Mouse (Mus musculus) left cerebral cortex, adult 9 months (tissue): ENCODE data around the gene Zfp113.
"Not testable (repeated sequence)": the region's sequence is repeated elsewhere in the genome, so short reads cannot be mapped to it uniquely, and the experiment has no call there.

Experiments
- DNase-seq, 2 experiments: peaks; one replicate each; pipeline ENCODE4 v3.0.0; 2022; ENCODE audit warnings: low spot score in 2 of 2

Zfp113 gene

DNA sequence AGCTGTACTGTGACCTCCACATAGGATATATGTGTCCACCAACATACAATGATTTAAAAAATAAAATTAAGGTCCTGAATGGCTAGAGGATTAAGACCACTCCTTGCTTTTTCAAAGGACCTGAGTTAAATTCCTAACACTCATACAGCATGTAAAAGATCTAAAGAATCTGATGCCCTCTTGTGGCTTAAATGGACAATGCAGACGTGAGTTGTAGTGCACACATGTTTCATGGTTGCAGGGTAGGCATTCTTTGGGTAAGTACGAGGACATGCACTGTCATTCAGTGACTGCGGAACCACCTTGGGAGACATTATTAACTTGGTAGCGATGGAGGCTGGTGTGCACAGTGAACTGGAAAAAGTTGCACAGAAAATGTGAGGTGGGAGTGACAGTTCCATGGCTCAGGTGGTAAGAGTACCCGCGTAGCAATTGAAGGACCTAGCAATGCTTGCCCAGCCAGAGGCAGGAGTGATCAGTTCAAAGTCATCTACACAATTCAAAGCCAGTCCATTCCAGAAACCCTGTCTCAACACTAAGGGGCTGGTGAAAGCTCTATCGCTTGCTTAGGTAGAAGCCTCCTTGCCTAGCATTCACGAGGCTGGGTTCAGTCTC lies 17.5 kb downstream of the Zfp113 start:
- no peak for DNase-seq

DNA sequence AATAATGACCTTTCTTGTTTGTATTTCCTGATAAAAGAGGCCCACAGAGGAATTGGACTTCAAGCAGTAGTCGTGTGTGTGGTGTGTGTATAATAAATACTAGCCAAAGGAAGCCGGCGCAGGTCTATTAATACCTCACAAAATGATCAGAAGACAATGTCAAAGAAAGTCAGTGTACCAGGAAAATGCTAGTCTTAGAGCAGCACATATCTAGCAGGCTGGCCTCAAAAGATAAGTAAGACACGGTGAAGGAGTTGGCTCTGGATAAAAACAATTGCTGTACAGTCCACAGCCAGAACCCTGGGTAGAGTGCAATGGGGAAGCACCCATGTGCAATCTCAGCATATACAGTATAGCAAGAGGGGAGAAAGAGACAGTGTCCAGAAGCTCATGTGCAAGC lies 18.3 kb downstream of the Zfp113 start:
- no peak for DNase-seq

DNA sequence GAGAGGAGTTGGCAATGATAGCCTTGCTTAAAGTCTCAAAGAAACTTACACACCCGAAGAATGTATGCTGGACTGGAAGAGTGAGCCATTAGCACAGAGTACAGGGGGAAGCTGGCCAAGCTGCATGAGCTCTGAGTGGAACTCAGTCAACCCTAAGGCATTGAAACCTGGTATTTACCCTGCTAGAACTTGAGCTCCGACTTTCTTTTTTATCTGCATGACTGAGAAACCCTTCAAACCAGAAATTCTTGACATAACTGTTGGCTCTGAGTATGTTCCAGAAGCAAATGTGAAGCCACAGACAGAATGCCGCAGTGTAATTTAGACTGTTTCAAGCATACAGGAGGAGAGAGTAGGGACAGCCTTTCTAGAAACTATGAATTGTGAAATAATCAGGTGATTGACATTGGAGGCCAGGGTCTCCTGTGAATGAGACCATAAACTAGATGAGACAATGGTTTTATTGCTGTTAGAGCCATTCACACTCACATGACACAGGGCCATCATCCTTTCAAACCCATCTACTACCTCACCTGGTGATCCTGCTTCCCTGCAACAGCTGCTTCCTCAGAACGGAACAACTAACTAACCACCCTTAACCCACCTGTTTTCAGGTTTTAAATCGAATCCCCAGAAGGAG lies 23.0 kb downstream of the Zfp113 start:
- DNase-seq = no peak

DNA sequence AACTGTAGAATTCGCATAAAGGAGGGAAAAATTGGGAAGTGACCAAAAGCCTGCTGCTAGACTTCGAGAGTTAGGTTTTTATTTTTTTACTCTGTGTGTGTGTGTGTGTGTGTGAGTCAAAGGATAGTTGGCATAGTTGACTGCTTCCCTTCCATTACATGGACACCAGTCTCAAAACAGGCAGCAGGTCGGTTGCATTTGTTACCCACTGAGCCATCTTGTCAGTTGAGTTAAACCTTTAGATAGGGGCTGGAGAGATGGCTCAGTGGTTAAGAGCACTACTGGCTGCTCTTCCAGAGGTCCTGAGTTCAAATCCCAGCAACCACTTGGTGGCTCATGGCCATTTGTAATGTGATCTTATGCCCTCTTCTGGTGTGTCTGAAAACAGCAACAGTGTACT lies 37.5 kb downstream of the Zfp113 start:
- no peak for DNase-seq

DNA sequence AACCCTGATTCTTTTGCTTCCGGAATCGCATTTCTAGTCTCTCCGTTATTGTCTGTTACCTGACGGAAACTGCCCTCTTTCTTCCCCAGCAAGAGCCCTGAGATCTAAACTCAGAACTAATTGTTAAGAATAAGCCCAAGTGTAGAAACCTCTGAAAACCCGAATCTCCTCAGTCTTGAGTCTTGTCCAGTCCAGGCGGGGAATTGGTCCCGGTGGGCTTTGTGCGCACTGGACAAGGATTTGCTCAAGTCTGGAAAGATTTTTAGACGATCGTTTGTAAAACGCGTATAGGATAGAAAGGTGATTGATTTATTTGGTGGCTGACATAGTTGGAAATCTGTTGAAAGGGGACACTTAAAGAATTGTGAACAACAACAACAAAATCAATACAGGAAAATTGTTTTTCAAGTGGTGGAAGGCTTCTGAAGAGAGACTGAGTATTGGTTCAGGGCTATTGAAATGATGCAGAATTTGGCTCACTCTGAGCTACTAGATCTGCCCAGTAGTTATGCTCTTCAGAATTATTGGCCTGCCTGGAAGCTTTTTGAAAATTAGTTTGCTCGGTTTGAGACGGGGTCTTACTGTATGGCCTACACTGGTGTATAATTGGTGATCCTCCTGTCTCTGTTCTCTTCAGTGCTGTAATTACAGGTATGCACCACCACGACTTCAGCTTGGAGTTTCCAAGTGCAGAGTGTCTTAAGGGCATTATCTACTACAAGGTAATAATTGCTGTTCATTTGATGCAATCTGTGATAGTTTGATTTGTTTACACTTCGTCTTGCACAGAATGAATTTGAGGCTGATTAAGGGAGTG lies 38.1 kb downstream of the Zfp113 start:
- DNase-seq = no peak

DNA sequence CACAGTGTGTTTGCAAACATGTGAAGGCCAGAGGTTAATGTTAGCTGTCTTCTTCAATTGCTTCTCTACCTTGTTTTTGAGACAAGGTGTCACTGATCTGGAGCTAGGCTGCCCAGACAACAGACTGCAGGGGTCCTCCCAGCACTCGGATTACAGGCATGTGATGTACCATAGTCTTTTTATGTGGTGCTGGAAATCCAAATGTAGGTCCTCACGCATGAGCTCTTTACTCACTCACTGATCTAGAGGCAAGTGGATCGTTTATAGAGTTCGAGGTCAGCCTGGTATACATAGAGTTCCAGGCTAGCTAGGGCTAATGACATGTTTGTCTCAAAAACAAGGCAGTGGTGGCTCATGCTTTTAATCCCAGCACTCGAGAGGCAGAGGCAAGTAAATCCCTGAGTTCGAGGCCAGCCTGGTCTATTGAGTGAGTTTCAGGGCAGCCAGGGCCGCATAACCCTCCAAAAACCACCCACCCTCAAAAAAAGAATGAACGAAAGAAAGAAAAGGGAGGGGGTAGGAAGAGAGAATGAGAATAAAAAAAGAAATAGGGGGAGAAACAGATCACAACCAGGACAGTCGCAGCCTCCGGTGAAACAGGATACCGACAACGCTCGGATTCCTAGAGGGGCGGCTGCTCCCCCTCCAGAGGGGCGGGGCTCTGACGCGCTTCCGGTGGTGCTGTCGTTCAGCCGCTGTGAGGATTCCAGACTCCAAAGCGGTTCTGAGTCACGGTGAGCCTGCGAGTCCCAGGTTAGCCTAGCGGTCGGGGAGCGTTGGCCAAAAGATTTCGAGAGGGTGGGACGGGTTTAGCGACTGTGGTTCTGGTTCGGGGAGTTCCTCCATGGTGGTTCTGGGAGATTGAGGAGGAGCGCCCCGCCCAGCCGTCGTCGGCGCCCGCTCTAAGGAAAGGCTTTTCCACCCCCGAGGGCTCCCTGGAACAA lies 39.0 kb downstream of the Zfp113 start, which contains the start of gene Zscan21:
Gene Zscan21, plus strand, starts transcription at position 649 of the 944 bp plus-strand sequence.
- DNase-seq = peak; percentile 58 to 85

DNA sequence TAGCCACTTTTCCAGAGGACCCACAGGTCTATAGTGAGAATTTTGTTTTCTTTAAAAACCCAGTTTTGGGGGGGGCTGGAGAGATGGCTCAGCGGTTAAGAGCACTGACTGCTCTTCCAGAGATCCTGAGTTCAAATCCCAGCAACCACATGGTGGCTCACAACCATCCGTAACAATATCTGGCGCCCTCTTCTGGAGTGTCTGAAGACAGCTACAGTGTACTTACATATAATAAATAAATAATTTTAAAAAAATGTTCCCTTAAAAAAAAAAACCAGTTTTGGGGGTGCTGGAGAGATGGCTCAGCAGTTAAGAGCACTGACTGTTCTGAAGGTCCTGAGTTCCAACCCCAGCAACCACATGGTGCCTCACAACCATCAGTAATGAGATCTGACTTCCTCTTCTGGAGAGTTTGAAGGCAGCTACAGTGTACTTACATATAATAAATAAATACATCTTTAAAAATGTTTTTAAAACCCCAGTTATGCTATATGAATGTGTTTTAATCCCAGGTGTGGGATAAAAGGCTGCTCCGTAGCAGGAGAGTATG lies 45.6 kb downstream of the Zfp113 start:
- DNase-seq = not testable (repeated sequence)

DNA sequence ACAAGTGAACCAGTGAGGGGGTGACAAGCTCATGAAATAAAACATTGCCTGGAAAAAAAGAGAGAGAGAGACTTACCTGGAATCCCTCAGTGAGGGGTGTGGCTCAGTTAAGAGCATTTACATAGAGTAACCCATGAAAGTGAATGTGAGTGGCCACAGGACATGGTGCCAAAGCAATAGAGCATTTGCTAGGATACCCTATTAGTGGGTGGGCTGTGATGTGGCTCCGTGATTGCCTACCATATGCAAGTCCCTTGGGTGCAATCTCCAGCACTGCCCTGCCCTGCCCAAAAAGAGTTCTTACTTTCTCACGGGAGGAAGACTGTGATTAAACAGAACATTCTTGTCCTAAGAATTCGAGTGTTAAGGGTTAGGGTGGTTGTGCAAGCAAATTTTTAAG lies 48.4 kb downstream of the Zfp113 start:
- DNase-seq = no peak

DNA sequence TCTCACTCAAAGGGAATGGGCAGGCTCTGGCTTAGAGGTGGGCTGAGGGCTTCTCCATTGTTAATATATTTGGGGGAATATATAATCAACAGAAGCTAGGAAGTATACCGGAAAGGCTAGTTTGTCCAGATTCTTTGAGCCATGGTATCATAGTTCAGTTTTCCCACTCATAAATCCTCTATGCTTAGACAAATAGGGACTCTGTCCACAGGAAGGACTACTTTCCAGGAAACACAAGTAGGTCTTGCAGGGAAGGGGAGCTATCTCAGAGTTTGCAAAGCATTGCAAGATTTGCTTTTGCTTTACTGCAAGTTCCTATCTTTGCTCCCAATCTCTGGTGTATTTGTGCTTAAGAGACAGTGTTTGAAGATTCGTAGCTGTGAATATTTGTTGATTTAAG lies 50.6 kb downstream of the Zfp113 start:
- DNase-seq = no peak

DNA sequence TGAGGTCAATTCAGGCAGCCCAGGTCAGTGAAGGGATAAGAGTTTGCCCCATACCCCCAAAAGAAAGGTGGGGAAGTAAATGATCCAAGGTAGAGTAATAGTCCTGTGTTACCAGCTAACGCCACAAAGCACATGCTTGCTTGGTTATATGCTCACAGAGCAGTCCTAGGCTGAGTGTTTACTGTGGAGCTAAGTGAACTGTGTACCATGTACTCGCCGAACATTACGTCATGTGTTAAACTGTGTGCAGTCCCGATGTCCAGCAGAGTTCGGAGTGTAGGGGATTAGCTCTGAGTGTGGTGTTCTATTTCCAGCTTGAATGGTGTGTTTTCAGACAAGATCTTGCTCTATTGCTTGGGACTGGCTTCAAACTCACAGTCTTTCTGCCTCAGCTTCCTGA lies 61.1 kb downstream of the Zfp113 start:
- no peak for DNase-seq

DNA sequence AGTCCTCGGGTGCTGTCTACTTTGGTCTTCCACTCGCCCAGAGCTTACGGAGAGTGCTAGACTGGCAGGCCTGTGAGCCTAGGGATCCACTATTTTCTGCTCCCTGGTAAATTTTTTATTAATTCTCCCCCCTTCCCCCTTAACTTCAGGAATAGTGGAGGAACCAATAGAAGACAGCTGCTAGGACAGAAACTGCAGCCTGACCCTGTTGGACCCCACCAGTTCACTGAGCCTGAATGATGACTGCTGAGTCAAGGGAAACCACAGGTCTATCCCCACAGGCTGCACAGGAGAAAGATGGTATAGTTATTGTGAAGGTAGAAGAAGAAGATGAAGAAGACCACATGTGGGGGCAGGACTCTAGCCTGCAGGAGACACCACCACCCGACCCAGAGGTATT lies 62.8 kb downstream of the Zfp113 start:
- no peak for DNase-seq

DNA sequence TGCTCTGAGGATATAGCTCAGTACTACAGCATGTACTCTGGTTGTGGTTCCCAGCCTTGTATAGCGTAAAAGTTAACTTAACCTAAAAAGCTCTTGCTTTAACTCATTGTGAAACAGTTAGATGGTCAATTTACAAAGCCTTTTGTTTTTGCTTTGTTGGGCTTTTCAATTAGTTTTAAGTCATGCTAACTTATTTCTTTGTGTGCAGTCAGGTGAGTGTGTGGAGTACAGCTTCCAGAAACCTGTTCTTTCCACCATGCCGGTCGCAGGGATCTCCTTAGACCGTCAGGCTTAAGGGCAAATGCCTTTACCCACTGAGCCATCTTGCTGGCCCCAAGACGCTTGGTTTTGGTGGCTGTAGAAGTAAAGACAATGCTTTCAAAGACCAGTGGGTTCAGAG lies 64.8 kb downstream of the Zfp113 start:
- no peak for DNase-seq

DNA sequence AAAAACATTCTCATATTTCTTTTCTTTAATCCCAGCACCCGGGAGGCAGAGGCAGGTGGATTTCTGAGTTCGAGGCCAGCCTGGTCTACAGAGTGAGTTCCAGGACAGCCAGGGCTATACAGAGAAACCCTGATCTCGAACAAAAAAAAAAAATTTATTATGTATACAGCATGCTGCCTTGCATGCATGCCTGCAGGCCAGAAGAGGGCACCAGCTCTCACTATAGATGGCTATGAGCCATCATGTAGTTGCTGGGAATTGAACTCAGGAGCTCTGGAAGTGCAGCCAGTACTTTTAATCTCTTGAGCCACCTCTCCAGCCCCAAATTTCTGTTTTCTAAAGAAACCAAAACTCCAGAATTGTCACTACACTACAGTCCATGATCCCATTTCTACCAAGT lies 65.3 kb downstream of the Zfp113 start:
- DNase-seq = no peak
